Mouse (Mus musculus) layer of hippocampus, adult 9-10 months (tissue): ENCODE measurements at regions not wholly inside any gene's neighbourhood (a gene's known extent, or its start where the extent isn't known, plus 50 kb on each side); places are given as distances from the start of the nearest gene placed in this dataset.
"Not testable (repeated sequence)": the region's sequence is repeated elsewhere in the genome, so short reads cannot be mapped to it uniquely, and the experiment has no call there.

ENCODE experiments used
- DNase-seq: peaks from one replicate; pipeline ENCODE4 v3.0.0; 2022; ENCODE audit warnings: low spot score

GRCm38 (mm10) chr15:19242962-19243361 is 424.2 kb downstream of the Cdh10 start:
- not testable (repeated sequence) for DNase-seq

GRCm38 (mm10) chr15:19247489-19247888 is 428.7 kb downstream of the Cdh10 start:
- DNase-seq, result no peak

DNA sequence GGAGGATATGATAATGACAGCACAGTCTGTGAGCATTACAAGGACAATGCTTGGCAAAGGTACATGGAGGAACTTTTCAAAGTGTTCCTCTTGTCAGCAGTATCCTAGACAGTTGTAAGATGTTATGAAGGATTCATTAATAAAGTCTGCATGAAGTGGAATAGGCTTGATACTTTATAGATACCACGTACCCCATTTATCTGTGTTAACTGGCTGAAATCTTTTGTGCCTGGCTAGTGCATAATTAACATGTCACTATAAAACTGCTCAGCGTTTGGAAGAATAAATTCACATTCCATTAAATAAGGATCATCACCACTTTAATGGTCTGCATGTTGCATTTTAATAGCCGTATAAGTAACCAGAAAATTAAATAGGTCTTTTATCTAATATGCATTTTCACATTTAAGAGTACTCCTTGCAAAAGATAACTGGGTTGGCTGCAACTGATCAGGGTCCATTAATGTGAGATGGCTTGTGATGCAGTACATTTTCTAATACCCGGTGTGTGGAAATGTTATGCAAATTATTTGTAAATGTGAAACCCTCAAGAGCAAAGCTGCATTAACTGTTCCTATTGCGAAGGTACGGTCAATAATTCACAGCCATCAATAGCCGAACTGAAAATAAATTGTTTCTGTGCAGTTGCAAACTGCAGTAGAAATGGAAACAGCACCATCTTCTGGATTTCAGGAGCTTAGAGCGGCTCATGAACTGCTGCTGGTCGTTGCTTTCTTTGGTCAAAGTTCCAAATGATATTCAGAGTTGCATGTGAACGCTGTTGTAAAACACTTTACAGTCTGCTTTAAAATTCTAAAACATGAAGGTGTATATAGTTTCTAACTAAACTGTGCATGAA is 457.4 kb downstream of the Cdh10 start:
- DNase-seq, result peak; percentile 26

GRCm38 (mm10) chr15:19316380-19316779 is 497.6 kb downstream of the Cdh10 start:
- no peak for DNase-seq

- DNase-seq, result no peak
These were observed 537.6 kb downstream of the Cdh10 start for GRCm38 (mm10) chr15:19356322-19356721.

- DNase-seq, result peak; percentile 16
These were observed 541.9 kb downstream of the Cdh10 start for GRCm38 (mm10) chr15:19360650-19361049.

- no peak for DNase-seq
These were observed 571.2 kb downstream of the Cdh10 start for GRCm38 (mm10) chr15:19389951-19390350.

DNA sequence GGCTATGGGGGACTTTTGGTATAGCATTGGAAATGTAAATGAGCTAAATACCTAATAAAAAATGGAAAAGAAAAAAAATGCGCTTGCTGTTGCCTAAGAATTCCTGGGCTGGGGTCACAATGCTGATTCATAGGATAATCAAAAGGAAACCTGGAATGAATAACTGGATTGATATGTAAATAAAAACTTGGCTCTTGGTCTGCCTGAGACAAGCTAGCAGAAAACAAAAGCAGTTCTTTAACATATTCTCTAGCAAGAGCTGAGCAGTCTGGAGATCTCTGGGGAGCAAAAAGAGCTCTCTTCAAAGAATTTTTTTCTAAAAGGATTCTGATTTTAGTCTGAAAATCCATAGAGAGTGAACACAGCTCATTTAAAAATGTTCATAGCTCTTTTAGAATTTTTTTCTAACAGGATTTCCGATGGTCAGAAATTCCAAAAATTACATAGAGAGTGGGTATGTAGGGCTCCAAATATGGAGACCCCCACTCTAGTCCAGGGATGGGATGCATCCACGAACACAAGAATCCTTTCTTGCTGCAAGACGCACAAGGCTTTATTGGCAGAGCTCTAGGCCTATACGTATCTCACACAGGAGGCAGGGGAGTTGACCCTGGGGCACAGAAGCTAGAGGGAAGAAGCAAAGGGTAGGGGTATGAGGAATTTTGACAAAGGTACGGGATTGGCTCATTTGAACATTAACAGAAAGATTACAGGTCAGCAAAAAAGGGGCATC is 572.7 kb downstream of the Cdh10 start:
- DNase-seq, result no peak

DNA sequence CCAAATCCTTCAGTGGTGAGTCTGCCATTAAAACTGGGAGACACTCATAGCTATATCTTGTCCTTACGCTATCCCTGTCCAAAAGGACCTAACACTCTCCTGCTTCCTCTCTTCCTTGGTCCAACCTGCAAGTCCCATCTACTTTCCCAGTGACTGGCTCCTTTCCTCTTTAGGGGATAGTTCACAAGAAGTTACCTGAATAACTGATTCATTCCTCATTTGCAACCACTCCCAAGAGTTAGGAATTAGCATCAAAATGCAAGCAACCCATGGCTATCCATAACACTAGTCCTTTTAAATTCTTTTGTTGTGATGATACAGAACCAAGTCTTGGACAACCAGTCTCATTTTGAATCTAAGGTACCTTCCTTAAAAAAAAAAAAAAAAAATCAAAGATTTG is 576.9 kb downstream of the Cdh10 start:
- no peak for DNase-seq
